Mouse (Mus musculus) hindbrain, postnatal 0 days (tissue): ENCODE results near the gene Tcn2. TPM values are rescaled to one million over a fixed set of nuclear protein-coding genes. Genes with fewer than 3 reads are reported as not detected.
A peak's percentile ranks its signal among the peaks of the same experiment; 100 is the strongest.

Source experiments
- ATAC-seq: fragments of 200-750 bp; cut with Nextera tagmentation; 2 replicates; pipeline ENCODE4 v1.8.0; 2017; ENCODE audit warnings: mild to moderate bottlenecking, moderate TSS enrichment, moderate library complexity
- DNase-seq: peaks from one replicate; pipeline ENCODE4 v3.0.0-alpha.2; 2015; ENCODE audit warnings: low spot score
- H3K27ac ChIP-seq: fragments of 300-500 bp; sonication (generic); 2 replicates; pipeline ENCODE4 v1.5.1; 2014; ENCODE audit warnings: mild to moderate bottlenecking
- H3K27me3 ChIP-seq: fragments of 300-500 bp; sonication (generic); 2 replicates; pipeline ENCODE4 v1.6.1; 2014; ENCODE audit warnings: low read length, mixed read lengths; ENCODE audit not compliant: insufficient read depth
- H3K36me3 ChIP-seq: fragments of 300-500 bp; sonication (generic); 2 replicates; pipeline ENCODE4 v1.6.1; 2014; ENCODE audit warnings: low read length, mixed read lengths; ENCODE audit not compliant: insufficient read depth
- H3K4me1 ChIP-seq: fragments of 300-500 bp; sonication (generic); 2 replicates; pipeline ENCODE4 v1.6.1; 2014; ENCODE audit warnings: antibody characterized with exemption, low read length, mixed read lengths; ENCODE audit not compliant: insufficient read depth
- H3K4me2 ChIP-seq: fragments of 300-500 bp; sonication (generic); 2 replicates; pipeline ENCODE4 v1.6.1; 2014; ENCODE audit warnings: low read depth, mild to moderate bottlenecking, low read length, moderate library complexity, mixed read lengths
- H3K4me3 ChIP-seq: fragments of 300-500 bp; sonication (generic); 2 replicates; pipeline ENCODE4 v1.5.1; 2014; ENCODE audit warnings: low read length
- H3K9ac ChIP-seq: fragments of 300-500 bp; sonication (generic); replicated peaks from 2 replicates; pipeline ENCODE4 v1.6.1; 2014; ENCODE audit warnings: mild to moderate bottlenecking, low read length, moderate library complexity, mixed read lengths
- H3K9me3 ChIP-seq: fragments of 300-500 bp; sonication (generic); 2 replicates; pipeline ENCODE4 v1.6.1; 2016; ENCODE audit warnings: low read length, mixed read lengths
- CTCF ChIP-seq: IDR thresholded peaks from 2 replicates; pipeline ENCODE4 v1.5.1; 2016; ENCODE audit warnings: antibody characterized with exemption, control low read depth, low read depth
- whole genome bisulfite sequencing: fragments of 180-500 bp; shearing (Covaris S2); extraction: QIAGEN DNeasy Blood & Tissue Kit; methylation state at CpG from one replicate; pipeline ENCODE4 v1.1.7; 2014; 5-methylcytosine and 5-hydroxymethylcytosine counted together
- polyA plus RNA-seq: library from polyadenylated mRNA; unstranded; fragments of >200 nt; fragmentation: Nextera tagmentation; extraction: Ambion mirVana; gene quantifications from 2 replicates; pipeline ENCODE4 v1.2.1, GENCODE M21; 2015
- total RNA-seq: library from RNA; depleted of rRNA; stranded (reverse); fragments of >200 nt; gene quantifications from 2 replicates; pipeline ENCODE4 v1.2.3, GENCODE M21; 2014

Gene Tcn2
- total and polyA plus RNA-seq, 2 experiments from 2014 or later, result 29.3 to 39.4 TPM

DNA sequence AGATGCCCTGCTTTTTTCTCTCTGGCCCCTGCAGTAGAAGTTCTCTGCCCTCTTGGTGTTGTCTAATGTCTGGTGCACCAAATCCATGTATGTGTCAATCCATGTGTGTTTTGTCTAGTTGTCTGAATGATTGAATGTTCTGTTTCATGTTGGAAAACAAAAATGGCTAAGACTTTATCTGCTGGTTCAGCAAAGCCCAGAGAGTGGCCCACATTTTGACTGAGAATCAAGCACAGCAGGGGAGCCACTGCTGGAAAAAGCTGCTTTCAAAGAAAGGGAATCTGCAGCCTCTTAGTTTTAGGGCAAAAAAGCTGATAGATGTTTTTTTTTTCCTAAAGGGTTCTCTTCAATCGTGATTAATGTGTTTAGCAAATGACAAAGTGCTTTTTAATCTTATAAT is 14.4 kb upstream of the Tcn2 start:
- WGBS, result 17% methylated on average over 1 of the region's 1 CpGs
- Histone ChIP-seq H3K36me3 (no peaks in the 10 kb centered on the region), H3K4me3 (no peak overlapping the region), H3K9ac (no peak overlapping the region), H3K27ac (no peak overlapping the region), H3K4me2 (no peak overlapping the region), H3K4me1 (no peaks in the 10 kb centered on the region), H3K9me3 (no peaks in the 10 kb centered on the region), H3K27me3 (no peaks in the 10 kb centered on the region)
- no peak for TF ChIP-seq CTCF
- no peak for DNase-seq
- no peak for ATAC-seq

DNA sequence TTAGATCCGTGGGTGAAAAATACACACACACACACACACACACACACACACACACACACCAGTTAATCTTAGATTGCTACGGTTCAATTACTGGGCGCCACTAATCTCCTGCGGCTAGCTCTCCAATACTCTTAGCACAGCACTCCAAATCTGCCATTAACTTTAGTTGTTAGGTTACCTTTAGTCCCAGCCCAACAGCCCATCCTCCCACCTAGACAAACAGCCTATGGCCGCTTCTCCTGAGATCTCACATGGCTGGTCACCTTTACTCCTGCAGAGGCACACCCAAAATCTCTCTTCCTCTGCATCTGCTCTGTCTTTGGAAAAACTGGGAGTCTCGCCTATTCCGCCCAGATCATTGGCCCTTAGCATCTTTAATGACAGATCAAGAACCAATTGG is 9.4 kb upstream of the Tcn2 start:
- Histone ChIP-seq H3K27ac (no peak overlapping the region), H3K27me3 (no peaks in the 10 kb centered on the region), H3K36me3 (no peaks in the 10 kb centered on the region), H3K9ac (no peak overlapping the region), H3K9me3 (no peaks in the 10 kb centered on the region), H3K4me1 (no peaks in the 10 kb centered on the region), H3K4me3 (no peak overlapping the region), H3K4me2 (no peak overlapping the region)
- TF ChIP-seq CTCF, result no peak
- ATAC-seq, result no peak
- 89% methylated on average over 7 of the region's 7 CpGs for WGBS
- DNase-seq, result no peak

DNA sequence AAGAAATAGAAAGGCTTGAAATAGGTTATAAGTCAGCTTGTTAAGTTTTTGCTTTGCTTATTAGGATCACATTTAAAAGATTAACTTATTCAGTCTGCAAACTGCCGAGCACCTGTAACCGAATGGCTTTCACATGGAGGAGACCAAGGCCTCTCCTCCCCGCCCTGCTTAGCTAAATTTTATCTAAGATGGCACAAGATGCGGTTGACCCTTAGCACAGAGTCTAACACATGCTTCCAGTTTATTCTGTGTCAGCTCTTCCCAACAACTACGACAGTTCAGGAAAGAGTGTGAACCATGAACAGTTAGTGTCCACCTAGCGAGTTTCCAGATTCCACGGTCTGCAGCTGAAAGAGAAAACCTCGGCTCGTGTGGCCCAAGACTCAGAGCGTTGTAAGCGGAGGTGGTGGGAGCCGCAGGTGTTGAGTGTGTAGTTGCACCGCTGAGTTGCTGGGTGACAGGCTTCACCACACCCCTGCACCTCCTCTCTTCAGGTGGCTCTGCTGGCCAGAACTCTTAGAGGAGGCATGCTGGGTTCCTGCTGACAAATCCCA is 5.4 kb upstream of the Tcn2 start:
- no peaks in the 10 kb centered on the region for H3K36me3 ChIP-seq
- H3K27ac ChIP-seq, result no peak overlapping the region
- no peaks in the 10 kb centered on the region for H3K9me3 ChIP-seq
- 80% methylated on average over 13 of the region's 13 CpGs for WGBS
- H3K4me1 ChIP-seq, result no peaks in the 10 kb centered on the region
- H3K4me2 ChIP-seq, result no peak overlapping the region
- H3K27me3 ChIP-seq, result no peaks in the 10 kb centered on the region
- DNase-seq (no peak), ATAC-seq (no peak)
- no peak overlapping the region for H3K4me3 ChIP-seq
- no peak for TF ChIP-seq CTCF
- no peak overlapping the region for H3K9ac ChIP-seq

DNA sequence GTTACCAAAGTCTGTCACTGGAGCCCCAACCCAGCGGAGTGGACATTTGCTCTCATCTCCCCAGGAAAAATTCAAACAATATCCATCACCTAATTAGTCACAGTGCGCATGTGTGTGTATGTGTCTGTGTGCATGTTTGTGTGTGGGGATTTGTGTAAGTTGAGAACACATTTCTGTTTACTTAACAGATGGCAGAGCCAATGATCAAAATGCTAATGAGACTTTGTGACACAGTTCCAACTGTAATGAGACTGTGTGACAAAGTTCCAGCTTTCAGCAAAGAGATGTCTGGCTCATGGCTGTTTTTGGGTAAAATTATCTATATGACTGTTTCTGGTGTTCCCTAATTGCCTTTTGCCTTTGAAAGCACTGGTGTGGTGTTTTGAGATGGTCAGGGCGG is 4.4 kb upstream of the Tcn2 start:
- H3K4me3 ChIP-seq, result no peak overlapping the region
- no peak overlapping the region for H3K4me2 ChIP-seq
- no peaks in the 10 kb centered on the region for H3K27me3 ChIP-seq
- H3K36me3 ChIP-seq, result no peaks in the 10 kb centered on the region
- no peaks in the 10 kb centered on the region for H3K9me3 ChIP-seq
- no peak overlapping the region for H3K27ac ChIP-seq
- ATAC-seq (no peak), DNase-seq (no peak)
- WGBS, result 65% methylated on average over 3 of the region's 3 CpGs
- no peak overlapping the region for H3K9ac ChIP-seq
- TF ChIP-seq CTCF, result no peak
- peaks cover 2% of the 10 kb centered on the region; the same call in 1 of the 2 replicates for H3K4me1 ChIP-seq

DNA sequence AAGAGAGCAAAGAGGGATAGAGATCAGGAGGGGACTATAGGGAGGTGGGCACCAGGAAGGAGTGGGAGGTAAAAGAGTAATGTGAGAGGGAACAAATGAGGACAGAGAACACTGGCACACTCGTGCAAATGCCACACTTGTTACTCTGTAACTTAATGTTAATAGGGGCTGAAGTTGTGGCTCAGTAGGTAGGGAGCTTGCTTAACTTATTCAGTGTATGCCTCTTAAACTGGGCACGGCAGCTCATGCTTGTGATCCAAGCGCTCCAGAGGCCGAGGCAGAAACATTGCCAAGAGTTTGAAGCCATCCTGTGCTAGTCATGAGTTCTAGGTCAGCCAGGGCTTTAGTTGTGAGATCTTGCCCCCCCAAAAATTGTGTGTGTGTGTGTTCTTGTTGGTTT is 3.2 kb upstream of the Tcn2 start:
- no peak for DNase-seq
- 69% methylated on average over 4 of the region's 4 CpGs for WGBS
- TF ChIP-seq CTCF, result no peak
- no peak overlapping the region for H3K9ac ChIP-seq
- peaks cover 5% of the 10 kb centered on the region; the same call in 1 of the 2 replicates for H3K4me1 ChIP-seq
- no peak overlapping the region for H3K4me2 ChIP-seq
- H3K36me3 ChIP-seq, result no peaks in the 10 kb centered on the region
- no peaks in the 10 kb centered on the region for H3K9me3 ChIP-seq
- H3K27ac ChIP-seq, result no peak overlapping the region
- ATAC-seq, result no peak
- H3K4me3 ChIP-seq, result no peak overlapping the region
- no peaks in the 10 kb centered on the region for H3K27me3 ChIP-seq

DNA sequence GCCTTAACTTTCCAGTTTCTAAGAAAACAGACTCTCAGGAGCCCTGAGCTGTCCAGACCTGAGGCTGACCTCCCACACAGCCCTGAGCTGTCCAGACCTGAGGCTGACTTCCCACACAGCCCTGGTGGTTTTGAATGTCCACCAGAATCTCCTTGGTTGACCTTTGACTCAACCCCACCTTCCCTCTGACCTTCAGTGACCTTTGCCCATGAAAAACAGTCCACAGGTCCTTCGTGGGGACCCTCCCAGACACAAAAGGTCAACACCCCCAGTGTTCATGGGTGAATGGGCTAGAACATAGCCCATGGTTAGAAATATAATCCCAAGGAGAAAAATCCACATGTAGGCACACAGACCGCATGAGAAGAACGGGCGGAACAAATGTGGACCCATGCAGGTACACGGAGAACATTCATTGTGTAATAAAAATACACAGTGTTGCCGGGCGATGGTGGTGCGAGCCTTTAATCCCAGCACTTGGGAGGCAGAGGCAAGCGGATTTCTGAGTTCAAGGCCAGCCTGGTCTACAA is 1.9 kb upstream of the Tcn2 start:
- 78% methylated on average over 9 of the region's 9 CpGs for WGBS

DNA sequence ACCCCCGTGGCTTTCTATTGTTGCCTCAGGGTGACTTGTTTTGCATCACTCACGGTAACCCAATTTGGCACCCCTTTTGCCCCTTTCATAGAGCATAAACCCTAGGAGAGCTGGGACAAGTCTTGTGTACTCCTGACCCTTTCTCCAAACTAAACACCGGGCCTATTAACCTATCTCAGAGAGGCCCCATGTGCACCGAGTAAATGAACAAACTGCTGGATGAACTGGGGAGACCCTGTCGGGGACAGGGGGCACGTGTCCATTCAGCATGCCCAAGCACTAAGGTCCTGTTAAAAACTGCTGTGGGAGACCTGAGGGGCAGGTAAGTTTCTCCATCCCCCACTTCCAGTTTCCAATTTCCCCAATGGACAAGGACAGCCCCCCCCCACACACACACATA is 1.0 kb downstream of the Tcn2 start:
- peak overlapping the region; percentile 51 for H3K9ac ChIP-seq
- ATAC-seq (no peak), DNase-seq (no peak)
- no peaks in the 10 kb centered on the region for H3K9me3 ChIP-seq
- no peak overlapping the region for H3K27ac ChIP-seq
- H3K27me3 ChIP-seq, result no peaks in the 10 kb centered on the region
- H3K4me1 ChIP-seq, result peaks cover 5% of the 10 kb centered on the region; the same call in 1 of the 2 replicates
- 22% methylated on average over 6 of the region's 6 CpGs for WGBS
- H3K4me2 ChIP-seq, result peak overlapping the region; percentile 85
- no peak for TF ChIP-seq CTCF
- H3K36me3 ChIP-seq, result no peaks in the 10 kb centered on the region
- peak overlapping the region; percentile 43 for H3K4me3 ChIP-seq

More for the DNA sequence above, 1.9 kb upstream of the Tcn2 start:
- H3K27me3 ChIP-seq, result no peaks in the 10 kb centered on the region
- H3K4me2 ChIP-seq, result no peak overlapping the region
- H3K4me1 ChIP-seq, result peaks cover 5% of the 10 kb centered on the region; the same call in 1 of the 2 replicates
- no peaks in the 10 kb centered on the region for H3K36me3 ChIP-seq
- no peak overlapping the region for H3K9ac ChIP-seq
- no peak overlapping the region for H3K27ac ChIP-seq
- no peak overlapping the region for H3K4me3 ChIP-seq
- TF ChIP-seq CTCF, result no peak
- no peaks in the 10 kb centered on the region for H3K9me3 ChIP-seq
- no peak for DNase-seq
- ATAC-seq, result no peak
